Mouse (Mus musculus) heart, embryonic 15.5 days (tissue): Measurements from ENCODE around the gene Tnni3. TPM values are rescaled to one million over a fixed set of nuclear protein-coding genes. Genes with fewer than 3 reads are reported as not detected.
A peak's percentile ranks its signal among the peaks of the same experiment; 100 is the strongest.

ENCODE experiments used
- ATAC-seq: fragments of 200-750 bp; cut with Nextera tagmentation; replicated peaks from 2 replicates; pipeline ENCODE4 v1.8.0; 2017; ENCODE audit warnings: low read depth, moderate TSS enrichment; ENCODE audit not compliant: insufficient number of reproducible peaks, insufficient read depth, low FRiP score
- H3K27ac ChIP-seq: fragments of 300-500 bp; sonication (generic); 2 replicates; pipeline ENCODE4 v1.5.1; 2015; ENCODE audit warnings: mild to moderate bottlenecking, inconsistent platforms
- H3K27me3 ChIP-seq: fragments of 300-500 bp; sonication (generic); 2 replicates; pipeline ENCODE4 v1.6.1; 2015; ENCODE audit warnings: inconsistent platforms
- H3K36me3 ChIP-seq: fragments of 300-500 bp; sonication (generic); 2 replicates; pipeline ENCODE4 v1.6.1; 2015; ENCODE audit warnings: mild to moderate bottlenecking, inconsistent platforms
- H3K4me1 ChIP-seq: fragments of 300-500 bp; sonication (generic); replicated peaks from 2 replicates; pipeline ENCODE4 v1.6.1; 2015; ENCODE audit warnings: inconsistent platforms
- H3K4me2 ChIP-seq: fragments of 300-500 bp; sonication (generic); 2 replicates; pipeline ENCODE4 v1.6.1; 2015; ENCODE audit warnings: inconsistent platforms, mild to moderate bottlenecking, moderate library complexity
- H3K4me3 ChIP-seq: fragments of 300-500 bp; sonication (generic); 2 replicates; pipeline ENCODE4 v1.5.1; 2015; ENCODE audit warnings: mild to moderate bottlenecking, inconsistent platforms
- H3K9ac ChIP-seq: fragments of 300-500 bp; sonication (generic); 2 replicates; pipeline ENCODE4 v1.6.1; 2015; ENCODE audit warnings: mild to moderate bottlenecking, inconsistent platforms
- H3K9me3 ChIP-seq: fragments of 300-500 bp; sonication (generic); replicated peaks from 2 replicates; pipeline ENCODE4 v1.6.1; 2016; ENCODE audit warnings: inconsistent platforms
- WGBS: fragments of 180-500 bp; shearing (Covaris S2); methylation state at CpG from one replicate; pipeline ENCODE4 v1.1.7; 2015; ENCODE audit warnings: mixed read lengths; 5-methylcytosine and 5-hydroxymethylcytosine counted together
- polyA plus RNA-seq: library from polyadenylated mRNA; unstranded; fragments of >200 nt; fragmentation: Nextera tagmentation; extraction: Ambion mirVana; gene quantifications from 2 replicates; pipeline ENCODE4 v1.2.1, GENCODE M21; 2015

Tnni3 gene
- polyA plus RNA-seq, 1 experiment from 2014 or later: 3,427 TPM

- H3K9me3 ChIP-seq: no peaks in the 10 kb centered on the region
- no peaks in the 10 kb centered on the region for H3K27me3 ChIP-seq
- peaks cover 23% of the 10 kb centered on the region; the same call in 1 of the 2 replicates for H3K36me3 ChIP-seq
- 61% methylated on average over 1 of the region's 1 CpGs for WGBS
- H3K9ac ChIP-seq: no peak overlapping the region
- no peak overlapping the region for H3K27ac ChIP-seq
- H3K4me1 ChIP-seq: peaks cover 46% of the 10 kb centered on the region
- H3K4me3 ChIP-seq: no peak overlapping the region
- no peak overlapping the region for H3K4me2 ChIP-seq
- ATAC-seq: no peak
These were observed 30.0 kb downstream of the Tnni3 start for GRCm38 (mm10) chr7:4493991-4494390.

GRCm38 (mm10) chr7:4492284-4493224 lies 31.5 kb downstream of the Tnni3 start:
- no peak overlapping the region for H3K4me2 ChIP-seq
- H3K9me3 ChIP-seq: no peaks in the 10 kb centered on the region
- peaks cover 36% of the 10 kb centered on the region; the same call in 1 of the 2 replicates for H3K36me3 ChIP-seq
- 0 out of 2 replicates have a peak overlapping the region, but pooled peaks have one; percentile 1 for H3K9ac ChIP-seq
- ATAC-seq: no peak
- no peaks in the 10 kb centered on the region for H3K27me3 ChIP-seq
- H3K27ac ChIP-seq: peak overlapping the region; percentile 75
- H3K4me1 ChIP-seq: peaks cover 32% of the 10 kb centered on the region
- no peak overlapping the region for H3K4me3 ChIP-seq
- 66% methylated on average over 13 of the region's 13 CpGs for WGBS

GRCm38 (mm10) chr7:4491308-4491707 lies 32.7 kb downstream of the Tnni3 start:
- H3K9me3 ChIP-seq: no peaks in the 10 kb centered on the region
- H3K27ac ChIP-seq: peak overlapping the region; percentile 75
- H3K9ac ChIP-seq: no peak overlapping the region
- H3K4me3 ChIP-seq: no peak overlapping the region
- peaks cover 36% of the 10 kb centered on the region; the same call in 1 of the 2 replicates for H3K36me3 ChIP-seq
- ATAC-seq: peak; percentile 78
- H3K4me2 ChIP-seq: no peak overlapping the region
- peaks cover 25% of the 10 kb centered on the region for H3K4me1 ChIP-seq
- 56% methylated on average over 6 of the region's 6 CpGs for WGBS
- no peaks in the 10 kb centered on the region for H3K27me3 ChIP-seq

- WGBS: 78% methylated on average over 12 of the region's 12 CpGs
- peaks cover 60% of the 10 kb centered on the region for H3K36me3 ChIP-seq
- peaks cover 17% of the 10 kb centered on the region for H3K4me1 ChIP-seq
- H3K4me3 ChIP-seq: no peak overlapping the region
- no peak overlapping the region for H3K27ac ChIP-seq
- no peak overlapping the region for H3K4me2 ChIP-seq
- no peak for ATAC-seq
- H3K9me3 ChIP-seq: no peaks in the 10 kb centered on the region
- no peak overlapping the region for H3K9ac ChIP-seq
- H3K27me3 ChIP-seq: 0 out of 2 replicates have a peak, but pooled peaks cover 1% of the 10 kb centered on the region
These were observed 41.7 kb downstream of the Tnni3 start for GRCm38 (mm10) chr7:4482281-4482680.

- Histone ChIP-seq H3K4me2 (peak overlapping the region; percentile 77; the same call in 1 of the 2 replicates), H3K4me1 (peaks cover 18% of the 10 kb centered on the region), H3K4me3 (peak overlapping the region; percentile 54; the same call in 1 of the 2 replicates), H3K9me3 (no peaks in the 10 kb centered on the region), H3K36me3 (peaks cover 40% of the 10 kb centered on the region), H3K9ac (no peak overlapping the region), H3K27me3 (0 out of 2 replicates have a peak, but pooled peaks cover 3% of the 10 kb centered on the region), H3K27ac (peak overlapping the region; percentile 93; the same call in 1 of the 2 replicates)
- ATAC-seq: no peak
- 30% methylated on average over 6 of the region's 6 CpGs for WGBS
These were observed 44.4 kb downstream of the Tnni3 start for GRCm38 (mm10) chr7:4479674-4480073.

- Histone ChIP-seq H3K4me3 (peak overlapping the region; percentile 54), H3K4me1 (peaks cover 21% of the 10 kb centered on the region), H3K4me2 (peak overlapping the region; percentile 77), H3K27me3 (0 out of 2 replicates have a peak, but pooled peaks cover 3% of the 10 kb centered on the region), H3K36me3 (peaks cover 31% of the 10 kb centered on the region), H3K27ac (peak overlapping the region; percentile 93), H3K9ac (peak overlapping the region; percentile 55), H3K9me3 (no peaks in the 10 kb centered on the region)
- ATAC-seq: no peak
- 6% methylated on average over 16 of the region's 16 CpGs for WGBS
These were observed 45.2 kb downstream of the Tnni3 start for GRCm38 (mm10) chr7:4478796-4479291.

GRCm38 (mm10) chr7:4478021-4478795 lies 45.8 kb downstream of the Tnni3 start:
- H3K4me3 ChIP-seq: peak overlapping the region; percentile 54
- peak overlapping the region; percentile 55 for H3K9ac ChIP-seq
- peak overlapping the region; percentile 77 for H3K4me2 ChIP-seq
- ATAC-seq: peak; percentile 94
- H3K36me3 ChIP-seq: peaks cover 25% of the 10 kb centered on the region
- H3K27me3 ChIP-seq: peaks cover 7% of the 10 kb centered on the region
- 2% methylated on average over 39 of the region's 39 CpGs for WGBS
- no peaks in the 10 kb centered on the region for H3K9me3 ChIP-seq
- peaks cover 22% of the 10 kb centered on the region for H3K4me1 ChIP-seq
- H3K27ac ChIP-seq: peak overlapping the region; percentile 93

GRCm38 (mm10) chr7:4473940-4474339 lies 50.1 kb downstream of the Tnni3 start:
- no peak for ATAC-seq
- Histone ChIP-seq H3K4me3 (peak overlapping the region; percentile 12; the same call in 1 of the 2 replicates), H3K9ac (no peak overlapping the region), H3K4me2 (peak overlapping the region; percentile 39), H3K9me3 (no peaks in the 10 kb centered on the region), H3K27ac (no peak overlapping the region), H3K27me3 (peaks cover 39% of the 10 kb centered on the region), H3K4me1 (peaks cover 26% of the 10 kb centered on the region), H3K36me3 (no peaks in the 10 kb centered on the region)
- WGBS: 7% methylated on average over 19 of the region's 19 CpGs

GRCm38 (mm10) chr7:4471179-4471555 lies 52.9 kb downstream of the Tnni3 start:
- Histone ChIP-seq H3K4me1 (peaks cover 16% of the 10 kb centered on the region), H3K4me2 (peak overlapping the region; percentile 69), H3K9me3 (no peaks in the 10 kb centered on the region), H3K27ac (no peak overlapping the region), H3K36me3 (no peaks in the 10 kb centered on the region), H3K4me3 (peak overlapping the region; percentile 48), H3K27me3 (peaks cover 38% of the 10 kb centered on the region), H3K9ac (peak overlapping the region; percentile 40; the same call in 1 of the 2 replicates)
- under 1% methylated on average over 24 of the region's 24 CpGs for WGBS
- ATAC-seq: peak; percentile 83

GRCm38 (mm10) chr7:4470275-4471178 lies 53.5 kb downstream of the Tnni3 start:
- peak overlapping the region; percentile 48 for H3K4me3 ChIP-seq
- H3K4me1 ChIP-seq: peaks cover 16% of the 10 kb centered on the region
- peaks cover 38% of the 10 kb centered on the region for H3K27me3 ChIP-seq
- no peaks in the 10 kb centered on the region for H3K9me3 ChIP-seq
- peak; percentile 29; the same call in 1 of the 2 replicates for ATAC-seq
- whole genome bisulfite sequencing: 4% methylated on average over 35 of the region's 35 CpGs
- H3K36me3 ChIP-seq: no peaks in the 10 kb centered on the region
- H3K27ac ChIP-seq: no peak overlapping the region
- peak overlapping the region; percentile 40; the same call in 1 of the 2 replicates for H3K9ac ChIP-seq
- peak overlapping the region; percentile 69 for H3K4me2 ChIP-seq
